Mouse (Mus musculus) testis, postnatal 14 days (tissue): ENCODE measurements at regions not wholly inside any gene's neighbourhood (a gene's known extent, or its start where the extent isn't known, plus 50 kb on each side); places are given as distances from the start of the nearest gene placed in this dataset.

ENCODE experiments used
- DNase-seq: peaks from one replicate; pipeline ENCODE4 v3.0.0; 2021; ENCODE audit warnings: low spot score

DNA sequence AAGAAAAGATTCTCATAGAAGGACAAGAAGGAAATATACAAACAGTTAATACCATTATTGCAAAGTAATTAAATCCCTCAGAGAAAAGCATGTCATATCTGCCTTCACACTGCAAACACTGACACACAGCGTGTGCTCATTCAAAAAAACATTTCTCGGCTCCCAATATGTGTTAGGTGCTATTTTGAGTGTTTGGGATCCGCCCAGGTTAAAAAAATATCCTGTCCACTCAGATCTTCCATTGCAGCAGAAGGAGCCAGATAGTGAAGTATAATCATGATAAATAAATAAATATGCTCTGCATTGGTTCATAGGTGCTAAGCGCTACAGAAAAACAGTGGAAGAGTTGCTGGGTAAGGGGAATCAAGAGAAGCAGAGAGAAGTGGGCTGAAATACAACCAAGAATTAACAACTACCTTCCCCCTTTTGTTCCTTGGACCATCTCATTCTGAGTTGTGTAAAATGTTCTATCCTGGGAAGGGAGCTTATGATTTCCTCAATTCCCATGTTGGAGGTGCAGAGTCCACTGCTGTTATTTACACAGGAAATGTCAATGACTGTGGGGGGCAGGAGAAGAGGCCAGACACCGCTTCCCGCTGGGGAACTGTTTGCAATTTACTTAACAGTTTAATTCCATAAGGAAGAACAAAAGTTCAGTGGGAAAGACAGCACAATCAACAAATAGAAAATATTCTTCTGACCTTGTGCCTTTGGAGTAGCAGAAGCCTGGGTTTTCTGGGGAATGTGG, 139.9 kb downstream of the Tle1 start:
- DNase-seq, result no peak

DNA sequence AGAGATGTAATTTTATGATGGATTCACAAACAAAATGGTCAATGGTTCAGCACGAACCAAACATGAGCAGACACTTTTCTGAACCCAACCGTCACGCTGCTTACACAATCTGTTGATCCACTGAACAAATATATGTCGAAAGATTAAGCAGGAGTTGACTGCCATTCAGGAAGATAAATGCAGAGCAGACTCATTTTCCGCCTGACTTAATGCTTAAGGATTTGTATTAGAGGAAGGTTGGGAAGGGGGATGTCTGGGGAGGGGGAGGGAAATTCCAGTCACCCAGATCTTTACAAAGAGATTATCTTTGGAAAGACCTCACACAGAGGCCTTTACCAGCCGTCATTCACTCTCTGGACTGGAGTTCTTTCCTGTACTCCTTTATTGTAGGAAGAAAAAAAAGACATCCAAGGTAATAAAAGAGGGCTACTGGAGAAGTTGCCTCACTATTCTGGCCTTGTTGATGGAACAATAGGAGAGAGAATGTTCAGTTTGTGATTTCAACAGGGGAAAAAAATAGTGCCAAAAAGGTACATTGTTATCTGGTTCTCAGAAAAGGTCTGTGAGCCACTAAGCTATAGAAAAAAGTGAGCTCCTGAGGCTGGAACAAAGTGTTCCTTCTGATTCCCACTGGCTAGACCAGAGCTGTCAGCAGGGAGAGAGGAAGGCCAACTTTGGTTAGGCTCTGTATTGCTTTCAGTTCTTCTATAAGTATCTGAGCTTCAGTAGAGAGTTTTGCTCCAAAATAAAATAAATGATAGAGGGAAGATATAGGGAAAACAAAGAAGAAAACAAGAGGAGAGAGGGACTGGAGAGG, 150.9 kb downstream of the Tle1 start:
- DNase-seq, result no peak

DNA sequence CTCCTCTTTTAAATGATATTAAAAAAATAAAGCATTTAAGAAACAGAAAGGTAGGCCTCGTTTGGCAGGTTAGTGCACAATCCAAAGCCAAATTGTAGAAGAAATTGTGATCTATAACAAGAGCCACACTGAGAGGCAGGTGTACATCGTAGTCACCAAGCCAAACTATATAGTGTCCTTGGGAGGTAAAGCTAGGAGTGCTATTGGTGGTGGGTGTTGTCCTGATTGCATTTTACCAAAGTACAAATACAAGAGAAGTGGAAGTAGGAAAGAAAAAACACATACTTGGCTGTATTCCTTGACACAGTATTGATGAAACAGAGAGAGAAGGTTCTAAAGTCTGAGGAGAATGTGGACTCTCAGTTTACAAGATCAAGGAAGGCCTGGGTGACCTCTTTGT, 178.6 kb downstream of the Tle1 start:
- DNase-seq, result no peak

DNA sequence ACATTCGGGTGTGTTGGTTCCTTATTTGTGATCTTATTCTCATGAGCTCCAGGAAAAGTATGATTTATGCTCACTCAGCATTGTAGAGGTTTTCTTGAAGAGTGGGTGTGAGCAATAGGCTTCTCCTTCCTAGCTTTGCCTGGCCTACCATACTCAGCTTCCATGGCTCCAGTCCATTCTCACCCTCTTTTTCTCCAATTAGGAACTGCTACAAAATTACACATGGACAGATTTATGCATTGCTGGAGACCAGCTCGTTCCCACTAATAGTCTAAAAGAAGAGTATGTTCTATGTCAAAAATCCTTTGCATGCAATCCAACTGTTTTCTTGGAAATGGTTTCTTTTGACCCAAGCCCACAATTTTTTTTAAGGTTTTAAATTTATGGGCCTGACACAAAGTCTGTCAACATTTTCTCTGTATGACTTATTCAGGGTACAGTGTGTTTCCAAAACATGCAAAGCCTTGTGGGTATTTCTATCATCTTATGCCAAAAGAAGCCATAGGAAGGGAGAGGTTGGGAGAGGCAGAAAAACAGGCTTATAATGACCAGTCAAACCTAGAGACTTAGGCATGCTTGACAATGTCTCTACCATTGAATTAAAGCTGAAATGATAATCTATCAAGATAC, 186.4 kb downstream of the Tle1 start:
- DNase-seq, result peak; percentile 27

DNA sequence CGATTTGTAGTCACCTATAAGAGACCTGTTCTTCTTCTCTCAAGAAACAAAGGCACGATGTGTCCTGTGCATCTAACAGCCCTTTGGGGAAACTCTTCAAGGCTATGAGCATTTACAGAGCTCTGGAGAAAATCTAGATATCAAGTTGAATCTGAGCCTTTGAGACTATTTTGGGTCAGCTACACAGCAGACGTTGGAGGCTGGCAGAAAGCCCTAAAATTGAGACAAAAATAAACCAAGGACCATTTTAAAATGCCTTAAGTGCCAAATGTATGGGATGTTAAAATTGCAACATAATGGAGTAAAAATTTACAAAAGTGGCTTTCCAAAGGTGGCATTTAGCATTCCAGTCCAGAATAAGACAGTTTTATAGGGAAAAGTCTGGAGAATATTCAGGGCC, 187.1 kb downstream of the Tle1 start:
- DNase-seq, result no peak

DNA sequence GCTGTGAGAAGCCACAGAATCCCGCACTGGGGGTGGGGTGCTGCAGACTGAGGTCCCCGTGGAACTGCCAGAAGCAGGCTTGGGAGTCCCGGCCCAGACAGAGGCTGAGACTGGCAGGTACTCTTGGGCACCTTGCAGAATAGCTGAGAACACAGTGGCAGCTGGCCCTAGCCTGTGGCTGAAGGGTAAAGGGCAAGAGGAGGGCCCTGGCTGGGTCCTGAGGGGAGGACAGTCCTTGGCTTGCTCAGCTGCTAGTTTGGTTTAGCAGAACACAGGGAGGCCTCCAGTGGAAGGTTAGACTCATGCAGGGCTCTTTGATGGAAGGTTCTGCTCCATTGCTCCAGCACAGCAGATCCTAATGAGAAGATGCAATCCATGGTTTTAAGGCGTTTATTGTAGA, 190.4 kb downstream of the Tle1 start:
- no peak for DNase-seq

DNA sequence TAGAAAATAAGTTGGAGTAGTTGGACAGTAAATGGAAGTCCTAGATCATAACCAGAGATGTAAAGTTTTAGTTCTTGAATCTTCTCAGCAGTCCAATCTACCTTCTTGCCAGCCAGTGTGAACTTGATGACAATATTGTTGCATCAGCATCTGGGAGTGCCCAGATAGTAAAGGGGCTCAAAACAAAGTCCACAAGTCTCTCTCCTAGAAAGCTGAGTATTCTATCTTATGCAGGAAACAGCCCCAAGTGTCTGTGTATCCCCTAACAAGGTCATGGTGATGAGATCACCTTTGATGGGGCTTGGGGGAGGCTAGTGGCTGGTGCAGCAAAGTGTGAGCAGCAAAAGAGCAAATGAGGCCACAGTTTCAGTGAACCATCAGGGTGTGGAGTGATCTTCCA, 194.8 kb downstream of the Tle1 start:
- no peak for DNase-seq

DNA sequence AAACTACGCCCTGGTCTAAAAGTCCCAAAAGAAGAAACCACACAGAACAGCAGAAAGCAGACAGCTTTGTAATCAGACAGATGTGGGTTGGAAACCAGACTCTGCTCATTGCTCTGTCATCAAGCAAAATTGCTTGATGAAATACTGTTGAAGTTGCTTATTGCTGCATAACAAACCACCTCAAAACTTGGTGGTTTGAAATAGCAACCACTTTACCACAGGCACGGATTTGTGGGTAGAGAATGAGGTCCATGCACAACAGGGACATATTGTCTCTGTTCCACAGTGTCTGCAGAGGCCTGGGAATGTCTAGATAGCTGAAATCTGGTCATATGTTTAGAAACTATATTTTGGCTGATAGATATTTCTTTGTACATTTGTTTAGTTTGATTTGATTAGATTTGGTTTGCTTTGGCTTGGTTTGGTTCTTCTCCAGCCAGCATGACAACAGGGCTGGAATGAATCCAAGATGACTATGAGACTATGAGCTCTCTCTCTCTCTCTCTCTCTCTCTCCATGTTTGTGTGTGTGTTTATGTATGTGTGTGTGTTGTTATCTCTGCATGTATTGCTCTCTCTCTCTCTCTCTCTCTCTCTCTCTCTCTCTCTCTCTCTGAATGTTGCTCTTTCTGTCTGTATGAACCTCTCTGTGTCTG, 199.4 kb downstream of the Tle1 start:
- no peak for DNase-seq

DNA sequence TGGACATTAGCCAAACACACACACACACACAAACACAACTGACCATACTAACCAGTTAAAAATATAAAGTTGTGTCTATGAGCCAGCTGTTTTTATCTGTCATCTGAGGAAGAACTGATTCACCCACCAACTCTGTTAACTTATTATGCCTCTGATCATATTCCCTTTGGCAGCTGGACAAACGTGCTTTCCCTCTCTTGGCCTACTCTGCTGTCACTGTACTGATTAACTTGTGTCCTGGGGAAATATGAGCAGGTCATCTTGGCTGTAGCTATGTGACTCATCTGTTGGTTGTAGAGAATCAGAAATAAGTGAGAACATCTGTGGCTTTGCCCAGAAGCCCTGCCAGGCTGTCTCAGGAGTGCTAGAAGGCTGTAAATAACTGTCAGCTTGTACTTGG, 210.9 kb upstream of the Gm11232 start:
- peak; percentile 11 for DNase-seq

DNA sequence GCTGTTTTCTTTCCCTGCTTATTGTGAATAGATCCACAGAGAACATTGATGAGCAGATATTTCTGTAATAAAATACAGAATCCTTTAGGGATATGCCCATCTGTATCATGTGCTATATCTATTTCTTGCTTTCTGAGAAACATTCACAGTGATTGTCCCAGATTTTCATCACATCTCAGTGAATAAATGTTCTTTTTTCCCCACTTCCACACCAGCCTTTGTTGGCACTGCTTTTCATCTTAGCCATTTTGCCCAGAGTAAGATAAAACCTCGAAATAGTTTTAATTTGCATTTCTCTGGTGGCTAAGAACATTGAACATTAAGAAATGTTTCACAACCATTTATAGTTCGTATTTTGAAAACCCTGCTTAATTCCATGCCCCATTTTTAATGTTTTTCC, 195.7 kb upstream of the Gm11232 start:
- no peak for DNase-seq

DNA sequence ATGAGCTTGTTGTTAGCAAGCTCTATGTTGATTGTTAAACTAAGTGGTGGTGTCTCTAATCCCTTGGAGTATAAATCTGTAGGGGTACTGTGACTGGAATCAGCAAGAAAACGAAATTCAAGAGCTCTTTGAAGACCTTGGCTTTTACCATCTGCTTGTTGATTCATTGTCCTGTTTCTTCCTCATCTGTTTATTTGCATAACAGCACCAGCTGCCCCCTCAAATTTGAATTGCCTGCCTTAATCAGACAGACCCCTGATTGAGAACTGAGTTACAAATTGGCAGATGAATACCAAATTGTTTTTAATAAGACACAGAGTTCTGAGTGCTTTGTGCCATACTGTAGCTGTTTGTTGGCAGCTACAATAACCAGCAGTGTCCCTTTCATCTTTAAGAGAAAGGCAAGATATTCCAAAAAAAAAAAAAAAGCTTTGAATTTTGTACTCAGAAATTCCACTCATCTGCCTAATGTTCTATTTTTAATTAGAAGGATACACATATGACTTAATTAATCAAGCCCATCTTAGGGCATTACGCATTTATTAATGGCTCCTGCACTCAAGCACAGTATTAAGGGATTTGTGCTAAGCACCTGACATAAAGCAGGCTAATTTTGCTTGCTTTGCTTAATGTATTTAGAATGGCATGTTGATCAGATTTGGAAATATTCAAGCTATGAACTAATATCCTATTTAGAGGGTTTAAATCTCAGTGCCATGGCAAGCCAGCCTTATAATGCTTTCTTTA, 175.6 kb upstream of the Gm11232 start:
- DNase-seq, result no peak

DNA sequence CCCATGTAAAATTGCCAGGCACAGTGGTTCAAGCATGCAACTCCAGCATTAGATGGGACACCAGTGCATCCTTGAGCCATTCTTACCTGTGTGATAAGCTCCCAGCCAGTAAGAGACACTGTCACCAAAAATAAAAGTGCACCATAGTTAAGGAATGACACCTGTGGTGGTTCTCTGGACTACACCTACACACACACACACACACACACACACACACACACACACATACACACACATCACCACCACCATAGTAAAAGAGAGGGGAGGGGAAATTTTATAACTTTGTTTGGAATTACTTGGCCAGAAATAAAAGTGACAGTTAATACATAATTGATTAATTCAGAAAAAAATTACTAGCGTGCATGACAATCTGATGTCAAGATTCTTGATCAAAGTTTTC, 175.1 kb upstream of the Gm11232 start:
- DNase-seq, result no peak

DNA sequence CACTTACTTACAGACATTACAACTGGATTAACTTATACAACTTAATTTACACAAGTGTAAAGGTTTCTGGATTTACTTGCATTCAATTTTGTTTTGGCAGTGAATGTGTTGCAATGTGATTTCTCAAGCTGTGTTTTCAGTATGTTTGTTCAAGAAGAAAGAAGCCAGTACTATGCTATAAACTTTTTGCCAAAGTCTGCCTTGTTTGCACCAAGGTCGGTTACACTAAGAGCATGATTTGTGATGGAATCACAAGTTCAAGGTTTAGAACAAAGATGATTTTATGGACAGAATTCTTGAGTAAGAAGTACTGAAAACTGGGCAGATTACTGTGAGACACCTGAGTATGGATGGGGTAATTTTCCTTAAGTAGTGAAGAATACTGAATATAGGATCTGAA, 153.8 kb upstream of the Gm11232 start:
- DNase-seq, result no peak

DNA sequence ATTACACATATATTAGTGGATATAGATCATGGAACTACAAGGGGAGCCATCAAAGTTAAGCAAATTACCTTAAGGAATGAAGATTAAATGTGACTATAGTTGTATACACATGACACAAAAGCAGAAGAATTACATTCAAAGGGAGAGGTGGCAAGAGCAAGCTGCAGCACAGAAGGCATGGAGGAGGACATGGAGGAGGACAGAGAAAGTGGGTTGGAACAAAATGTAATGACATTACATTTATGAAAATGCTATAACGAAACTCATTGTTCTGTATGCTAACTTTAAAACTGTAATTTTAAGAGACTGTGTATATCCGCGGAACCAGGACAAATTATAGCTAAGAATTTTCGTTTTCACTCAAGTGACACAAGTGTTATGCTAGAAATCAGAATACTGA, 117.9 kb upstream of the Gm11232 start:
- DNase-seq, result no peak

DNA sequence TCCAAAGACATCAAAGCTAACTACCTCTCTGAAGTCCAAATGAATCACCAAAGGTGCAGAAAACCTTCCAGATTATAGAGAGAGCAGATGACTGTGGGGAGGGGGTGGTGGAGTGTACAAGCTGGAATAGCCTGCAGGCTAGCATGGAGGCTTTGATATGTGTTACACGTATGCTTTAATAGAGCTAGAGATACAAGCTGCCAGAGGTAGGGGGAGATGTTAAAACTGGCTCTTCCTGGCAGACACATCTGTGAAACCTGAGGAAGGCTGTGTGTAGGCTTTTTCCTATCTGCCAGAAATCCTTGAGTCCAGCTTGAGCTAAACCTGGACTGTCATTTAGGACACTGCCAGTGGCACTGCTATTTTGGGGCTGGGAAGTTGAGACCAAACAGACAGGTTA, 109.2 kb upstream of the Gm11232 start:
- DNase-seq, result no peak

DNA sequence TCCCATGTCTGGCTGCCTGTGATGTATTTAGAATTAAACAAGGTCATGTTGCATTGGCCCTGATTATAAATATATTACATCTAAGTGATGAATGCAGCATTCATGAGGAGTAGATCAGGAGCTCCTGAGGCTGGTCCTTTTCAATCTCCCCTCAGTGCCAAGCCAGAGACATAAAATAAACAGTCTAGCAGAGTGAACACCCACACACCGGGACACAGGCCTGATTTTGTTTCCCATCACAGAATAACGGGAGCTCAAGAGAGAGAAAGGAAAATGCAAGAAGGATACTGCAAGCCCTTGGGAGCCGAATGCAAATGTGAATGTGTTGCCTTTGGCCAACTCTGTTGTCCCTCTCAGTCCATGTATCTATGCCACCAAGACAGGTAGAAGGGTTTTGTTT, 84.1 kb upstream of the Gm11232 start:
- no peak for DNase-seq

DNA sequence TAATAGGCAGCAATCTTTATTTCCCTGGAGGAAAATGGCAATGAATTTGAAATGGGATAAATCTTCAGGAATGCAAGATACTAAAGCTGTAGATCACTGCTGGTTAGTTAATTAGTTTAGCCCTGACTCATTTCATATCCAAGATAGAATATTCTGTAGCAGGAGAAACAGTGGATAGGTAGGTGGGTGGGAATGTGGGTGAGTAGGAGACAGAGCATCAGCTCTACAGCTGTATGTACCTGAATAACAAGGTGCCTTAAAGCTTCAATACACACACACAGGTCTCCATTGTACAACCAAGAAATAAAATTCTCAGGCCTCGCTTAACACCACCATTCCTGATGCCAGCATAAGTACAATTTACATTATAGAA, 83.0 kb upstream of the Gm11232 start:
- no peak for DNase-seq

DNA sequence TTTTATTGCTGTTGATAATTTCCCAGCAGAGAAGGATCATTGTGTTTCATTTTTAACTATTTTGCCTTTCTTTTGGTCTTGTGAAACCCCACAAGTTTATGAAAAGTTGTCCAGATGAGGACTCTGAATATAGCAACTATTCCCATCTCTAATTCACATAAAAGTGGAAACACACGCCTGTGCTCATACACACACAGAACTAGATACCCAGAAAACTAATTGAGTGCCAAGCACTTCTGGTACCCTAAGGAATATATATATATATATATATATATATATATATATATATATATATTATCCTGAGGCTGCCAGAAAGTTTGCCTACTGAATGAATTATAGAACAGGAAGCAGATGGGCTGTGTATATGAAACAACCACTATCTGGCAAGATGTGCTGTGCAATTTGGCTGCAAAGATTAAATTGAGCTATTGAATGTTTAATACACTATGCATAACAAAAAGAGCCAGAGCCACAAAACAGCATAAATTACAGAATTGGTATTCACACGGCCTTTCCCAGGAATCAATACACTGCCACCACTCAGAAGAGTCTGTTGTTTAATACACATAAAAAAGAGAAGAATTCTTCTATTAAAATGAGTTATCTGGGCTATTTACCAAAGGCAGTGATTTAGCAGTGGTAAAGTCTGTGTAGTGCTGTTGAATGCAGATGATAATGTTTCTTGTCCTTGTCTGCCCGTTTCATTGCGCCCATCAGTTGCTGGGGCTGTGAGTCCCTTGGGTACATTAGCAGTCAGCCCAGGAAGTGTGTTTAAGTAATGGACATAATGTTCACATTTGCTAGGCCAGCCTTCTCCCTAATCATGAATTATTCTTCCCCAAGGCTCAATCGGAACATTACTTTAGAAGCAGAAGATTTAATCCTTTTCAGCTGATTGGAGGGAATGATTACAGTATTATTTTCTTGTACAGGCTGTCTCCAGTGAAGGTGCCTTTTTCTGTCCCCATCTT, 82.3 kb upstream of the Gm11232 start:
- no peak for DNase-seq

DNA sequence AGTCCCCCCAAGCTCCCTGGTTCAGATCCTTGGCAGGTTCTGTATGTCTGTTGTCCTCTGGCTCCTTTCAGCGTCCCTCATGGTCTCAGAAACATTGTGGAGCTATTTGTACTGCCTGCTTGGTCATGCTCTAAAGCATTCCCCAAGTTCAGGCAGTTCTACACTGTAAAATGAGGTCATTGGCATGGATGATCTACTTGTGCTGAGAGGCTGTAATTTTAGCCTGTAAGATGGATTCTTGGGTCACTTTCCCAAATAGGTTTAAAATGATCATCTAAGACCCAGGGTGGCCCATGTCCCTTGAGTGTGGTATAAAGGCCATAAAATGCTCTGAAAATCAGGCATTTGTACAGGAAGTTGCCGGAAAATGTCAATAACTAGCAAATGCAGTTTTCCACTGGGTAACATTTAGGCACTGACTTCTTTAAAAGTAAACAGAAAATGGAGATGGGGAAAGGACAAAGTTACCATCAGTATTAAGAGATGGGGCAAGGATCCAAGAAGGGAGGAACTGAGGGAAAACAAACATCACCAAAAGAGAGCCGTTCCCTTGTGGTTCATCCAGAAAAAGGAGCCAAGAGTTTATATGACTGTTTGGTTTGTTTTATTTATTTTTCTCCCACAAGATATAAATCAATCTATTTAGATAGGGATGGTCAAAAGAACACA, 81.5 kb upstream of the Gm11232 start:
- peak; percentile 22 for DNase-seq

DNA sequence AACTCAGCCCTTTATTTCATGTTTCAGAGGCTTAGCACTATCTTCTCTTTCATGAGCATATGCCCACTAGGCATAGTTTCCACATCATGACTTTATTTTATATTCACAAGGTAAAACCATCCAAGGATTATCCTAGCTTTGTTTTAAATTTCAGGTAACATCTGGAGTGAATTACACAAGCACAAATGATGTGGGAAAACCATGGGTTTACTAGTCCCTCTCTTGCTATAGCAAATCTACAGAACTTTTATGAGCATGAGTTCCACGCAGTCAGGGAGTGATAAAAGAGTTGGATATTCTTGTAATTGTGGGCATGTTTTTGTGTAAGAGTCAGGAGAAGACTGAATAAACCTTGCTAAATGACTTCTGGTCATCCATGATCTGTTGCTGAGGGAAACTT, 78.0 kb upstream of the Gm11232 start:
- no peak for DNase-seq
